Mouse (Mus musculus) stomach, postnatal 0 days (tissue): Measurements from ENCODE around the gene Src. TPM values are rescaled to one million over a fixed set of nuclear protein-coding genes. Genes with fewer than 3 reads are reported as not detected.

Source experiments
- ATAC-seq: fragments of 200-750 bp; cut with Nextera tagmentation; 2 replicates; pipeline ENCODE4 v1.8.0; 2017; ENCODE audit not compliant: low FRiP score, low TSS enrichment
- DNase-seq: peaks from one replicate; pipeline ENCODE4 v3.0.0-alpha.2; 2016; ENCODE audit warnings: low spot score
- H3K27ac ChIP-seq: fragments of 300-500 bp; sonication (generic); replicated peaks from 2 replicates; pipeline ENCODE4 v1.5.1; 2014; ENCODE audit warnings: mild to moderate bottlenecking, control low read depth
- H3K27me3 ChIP-seq: fragments of 300-500 bp; sonication (generic); 2 replicates; pipeline ENCODE4 v1.6.1; 2014; ENCODE audit warnings: low read length; ENCODE audit not compliant: control insufficient read depth, insufficient read depth
- H3K36me3 ChIP-seq: fragments of 300-500 bp; sonication (generic); 2 replicates; pipeline ENCODE4 v1.6.1; 2014; ENCODE audit warnings: low read length, mixed read lengths; ENCODE audit not compliant: control insufficient read depth, insufficient read depth
- H3K4me1 ChIP-seq: fragments of 300-500 bp; sonication (generic); replicated peaks from 2 replicates; pipeline ENCODE4 v1.6.1; 2014; ENCODE audit warnings: antibody characterized with exemption; ENCODE audit not compliant: control insufficient read depth, insufficient read depth
- H3K4me2 ChIP-seq: fragments of 300-500 bp; sonication (generic); replicated peaks from 2 replicates; pipeline ENCODE4 v1.6.1; 2014; ENCODE audit warnings: low read depth, mild to moderate bottlenecking, control low read depth, moderate library complexity
- H3K4me3 ChIP-seq: fragments of 300-500 bp; sonication (generic); 2 replicates; pipeline ENCODE4 v1.5.1; 2014; ENCODE audit warnings: low read depth, low read length, control low read depth
- H3K9ac ChIP-seq: fragments of 300-500 bp; sonication (generic); 2 replicates; pipeline ENCODE4 v1.6.1; 2014; ENCODE audit warnings: mild to moderate bottlenecking, low read length, control low read depth, mixed read lengths
- H3K9me3 ChIP-seq: fragments of 300-500 bp; sonication (generic); 2 replicates; pipeline ENCODE4 v1.6.1; 2016; ENCODE audit warnings: low read length; ENCODE audit not compliant: control insufficient read depth
- CTCF ChIP-seq: IDR thresholded peaks from 2 replicates; pipeline ENCODE4 v1.5.1; 2016; ENCODE audit warnings: antibody characterized with exemption, low read depth, mild to moderate bottlenecking, moderate library complexity
- EP300 ChIP-seq: optimal IDR thresholded peaks from 2 replicates; pipeline ENCODE3; 2016; ENCODE audit warnings: antibody characterized with exemption
- WGBS: fragments of 180-500 bp; shearing (Covaris S2); extraction: QIAGEN DNeasy Blood & Tissue Kit; methylation state at CpG from one replicate; pipeline ENCODE4 v1.1.7; 2014; 5-methylcytosine and 5-hydroxymethylcytosine counted together
- polyA plus RNA-seq: library from polyadenylated mRNA; unstranded; fragments of >200 nt; fragmentation: Nextera tagmentation; extraction: Ambion mirVana; gene quantifications from 2 replicates; pipeline ENCODE4 v1.2.1, GENCODE M21; 2015

Gene Src
- 12.0 and 12.9 TPM in 2 replicates for polyA plus RNA-seq

GRCm38 (mm10) chr2:157418206-157418605 lies at the start of gene Src:
Gene Src (plus strand): TSS chr2:157418444.
- 38% methylated on average over 13 of the region's 13 CpGs for WGBS
- TF ChIP-seq EP300 = no peak
- no peak for TF ChIP-seq CTCF
- H3K9me3 ChIP-seq = no peaks in the 10 kb centered on the region
- H3K27me3 ChIP-seq = no peaks in the 10 kb centered on the region
- H3K9ac ChIP-seq = 0 out of 2 replicates have a peak within 1 kb of the TSS, but pooled peaks have one; percentile 13
- peak within 1 kb of the TSS; percentile 35; the same call in 1 of the 2 replicates for H3K27ac ChIP-seq
- H3K4me2 ChIP-seq = no peak within 1 kb of the TSS
- DNase-seq = peak; percentile 63
- H3K4me3 ChIP-seq = no peak within 1 kb of the TSS
- no peaks in the 10 kb centered on the region for H3K36me3 ChIP-seq
- 0 out of 2 replicates have a peak, but pooled peaks have one; percentile 12 for ATAC-seq
- peaks cover 7% of the 10 kb centered on the region; the same call in 1 of the 2 replicates for H3K4me1 ChIP-seq

- TF ChIP-seq CTCF (no peak), EP300 (no peak)
- DNase-seq (no peak), ATAC-seq (no peak; the same call in 1 of the 2 replicates)
- Histone ChIP-seq H3K4me1 (peaks cover 2% of the 10 kb centered on the region; the same call in 1 of the 2 replicates), H3K9ac (no peak overlapping the region), H3K4me3 (no peak overlapping the region), H3K4me2 (no peak overlapping the region), H3K9me3 (no peaks in the 10 kb centered on the region), H3K36me3 (no peaks in the 10 kb centered on the region; the same call in 1 of the 2 replicates), H3K27ac (peak overlapping the region; percentile 71), H3K27me3 (no peaks in the 10 kb centered on the region)
- 46% methylated on average over 6 of the region's 6 CpGs for WGBS
Measured at GRCm38 (mm10) chr2:157371696-157372095, 46.5 kb upstream of the Src start.

- Histone ChIP-seq H3K36me3 (no peaks in the 10 kb centered on the region; the same call in 1 of the 2 replicates), H3K4me3 (no peak overlapping the region), H3K4me2 (no peak overlapping the region), H3K9me3 (no peaks in the 10 kb centered on the region), H3K27ac (peak overlapping the region; percentile 67), H3K9ac (no peak overlapping the region), H3K27me3 (no peaks in the 10 kb centered on the region), H3K4me1 (peaks cover 2% of the 10 kb centered on the region)
- 54% methylated on average over 3 of the region's 3 CpGs for WGBS
- TF ChIP-seq EP300 = no peak
- TF ChIP-seq CTCF = no peak
- DNase-seq = peak; percentile 58
- peak; percentile 74 for ATAC-seq
Measured at GRCm38 (mm10) chr2:157373681-157374080, 44.6 kb upstream of the Src start.

GRCm38 (mm10) chr2:157375051-157375450 lies 43.2 kb upstream of the Src start:
- H3K4me2 ChIP-seq = no peak overlapping the region
- 0 out of 2 replicates have a peak overlapping the region, but pooled peaks have one; percentile 24 for H3K27ac ChIP-seq
- H3K4me3 ChIP-seq = no peak overlapping the region
- DNase-seq (no peak), ATAC-seq (no peak)
- H3K36me3 ChIP-seq = peaks cover 2% of the 10 kb centered on the region; the same call in 1 of the 2 replicates
- H3K4me1 ChIP-seq = peaks cover 2% of the 10 kb centered on the region
- TF ChIP-seq EP300 = no peak
- no peak for TF ChIP-seq CTCF
- H3K9ac ChIP-seq = no peak overlapping the region
- no peaks in the 10 kb centered on the region for H3K9me3 ChIP-seq
- 49% methylated on average over 8 of the region's 8 CpGs for WGBS
- no peaks in the 10 kb centered on the region for H3K27me3 ChIP-seq

GRCm38 (mm10) chr2:157375794-157376757 lies 42.2 kb upstream of the Src start:
- Histone ChIP-seq H3K4me1 (peaks cover 2% of the 10 kb centered on the region), H3K27ac (no peak overlapping the region), H3K9ac (no peak overlapping the region), H3K27me3 (no peaks in the 10 kb centered on the region), H3K4me3 (no peak overlapping the region), H3K9me3 (no peaks in the 10 kb centered on the region), H3K36me3 (peaks cover 2% of the 10 kb centered on the region; the same call in 1 of the 2 replicates), H3K4me2 (no peak overlapping the region)
- TF ChIP-seq EP300 (no peak), CTCF (no peak)
- ATAC-seq (no peak), DNase-seq (no peak)
- 46% methylated on average over 14 of the region's 14 CpGs for WGBS
